Mouse (Mus musculus) heart, postnatal 0 days (tissue): ENCODE data around the gene Stk11.

Source experiments
- CTCF ChIP-seq: IDR thresholded peaks from 2 replicates; pipeline ENCODE4 v1.5.1; 2016; ENCODE audit warnings: antibody characterized with exemption, control low read depth, low read depth
- EP300 ChIP-seq: IDR thresholded peaks from 2 replicates; pipeline ENCODE4 v1.6.1; 2016; ENCODE audit warnings: antibody characterized with exemption, low read depth

DNA sequence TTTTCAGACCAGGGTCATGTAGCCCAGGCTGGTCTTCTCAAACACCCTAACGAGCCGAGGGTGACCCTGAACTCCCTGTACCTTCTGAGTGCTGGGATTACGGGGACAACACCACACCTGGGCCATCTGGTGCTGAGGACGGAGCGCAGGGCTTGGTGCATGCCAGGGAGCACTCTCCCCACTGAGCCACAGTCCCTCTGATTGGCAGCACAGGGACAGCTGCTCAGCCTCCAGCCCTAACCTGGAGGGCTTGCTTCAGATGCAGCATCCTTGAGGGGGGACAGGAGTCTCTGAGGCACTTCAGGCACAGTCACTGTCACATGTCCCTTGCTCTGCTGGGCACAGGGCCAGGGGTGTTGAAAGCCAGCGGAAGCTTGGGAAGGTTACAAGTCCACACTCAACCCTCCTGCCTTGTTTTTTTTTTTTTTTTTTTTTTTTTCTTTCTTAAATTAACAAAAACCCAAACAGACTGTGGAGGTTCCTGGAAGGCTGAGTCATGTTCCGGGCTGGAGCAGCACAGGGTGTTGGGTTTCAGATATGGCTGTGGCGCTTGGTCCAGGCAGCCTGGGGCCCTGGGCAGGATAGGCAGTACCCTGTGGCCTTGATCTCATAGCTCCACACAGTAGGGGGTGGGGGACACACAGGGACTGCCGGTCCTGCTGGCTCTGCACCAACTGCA lies 44.6 kb upstream of the Stk11 start:
- no peak for TF ChIP-seq CTCF
- 0 out of 2 replicates have a peak, but pooled peaks have one; percentile 24 for TF ChIP-seq EP300
